Mouse (Mus musculus) heart, postnatal 10 days (tissue): ENCODE measurements around the gene Cartpt. TPM values are rescaled to one million over a fixed set of nuclear protein-coding genes. Genes with fewer than 3 reads are reported as not detected.
A peak's percentile ranks its signal among the peaks of the same experiment; 100 is the strongest.
"Not testable (repeated sequence)": the region's sequence is repeated elsewhere in the genome, so short reads cannot be mapped to it uniquely, and the experiment has no call there.

Experiments
- DNase-seq, 2 experiments: peaks; one replicate each; pipeline ENCODE4 v3.0.0; 2021
- intact Hi-C: fragments of 180-260 bp; cut with DNase I; formaldehyde crosslinking; loops from one replicate; pipeline ENCODE4 v1.15.1; 2025
- total RNA-seq, 2 experiments: library from RNA; stranded (reverse); gene quantifications; 2 replicates each; pipeline ENCODE4 v1.2.3; 2021

The Cartpt gene
- total RNA-seq, 2 experiments from 2014 or later = 0.29 TPM; not detected in 1

GRCm38 (mm10) chr13:99857879-99858278 is 43.0 kb downstream of the Cartpt start:
- peak; percentile 77 to 79 for DNase-seq
- intact Hi-C loops = no loop called here

GRCm38 (mm10) chr13:99857336-99857735 is 43.6 kb downstream of the Cartpt start:
- intact Hi-C loops = no loop called here
- no peak for DNase-seq

- no peak for DNase-seq
- intact Hi-C loops = no loop called here
Measured at GRCm38 (mm10) chr13:99855229-99855628, 45.7 kb downstream of the Cartpt start.

GRCm38 (mm10) chr13:99853131-99853530 is 47.8 kb downstream of the Cartpt start:
- intact Hi-C loops = no loop called here
- no peak for DNase-seq

- DNase-seq, intact Hi-C loops: not testable (repeated sequence)
Measured at GRCm38 (mm10) chr13:99852416-99852815, 48.5 kb downstream of the Cartpt start.

- DNase-seq = peak; percentile 43 to 53
- intact Hi-C loops = no loop called here
Measured at GRCm38 (mm10) chr13:99851026-99851425, 49.9 kb downstream of the Cartpt start.

GRCm38 (mm10) chr13:99849597-99849996 is 51.3 kb downstream of the Cartpt start:
- intact Hi-C loops = no loop called here
- no peak for DNase-seq

Other genes with a start within 250 kb of the Cartpt start
- gene Mccc2, start 114.5 kb upstream of the Cartpt start, total RNA-seq = 10 to 100 TPM; 36.1 to 38.3 TPM
- gene Bdp1, start 203.0 kb upstream of the Cartpt start, total RNA-seq = 10 to 100 TPM; 23.9 to 29.5 TPM
- 10 to 100 TPM; 17.5 to 20.0 TPM for gene Serf1, start 206.9 kb upstream of the Cartpt start, total RNA-seq
- gene Smn1, start 223.8 kb upstream of the Cartpt start, total RNA-seq = 10 to 100 TPM; 21.6 to 23.5 TPM